In genomic region chr8:112170184-112170583, GRCm38 (mm10) we compare ENCODE assay signal across 33 mouse cellular contexts.
A peak's percentile ranks its signal among the peaks of the same experiment; 100 is the strongest.
DNase-seq lines count a peak whose midpoint lies in the region; ATAC-seq and TF ChIP-seq lines count a peak whose summit lies in the region.
"Had no signal": no experiment of that assay in that cellular context is flagged by ENCODE, and none has a peak within 500 bp of the region (broad histone marks: within the 10 kb centered on the region; RNA-seq: fewer than 3 reads in every experiment).

No protein-coding gene starts in this region.

- 100% methylated on average over 1 of the region's 1 CpGs for WGBS in midbrain, postnatal 0 days
- WGBS in midbrain, embryonic 10.5 days: 90% methylated on average over 1 of the region's 1 CpGs

- H3K4me2 ChIP-seq in midbrain, postnatal 0 days (ENCODE audit: low read depth, low read length, poor library complexity, severe bottlenecking): no peak overlapping the region
- H3K4me2 ChIP-seq: embryonic facial prominence, embryonic 13.5 days; heart, embryonic 12.5 days; hindbrain, embryonic 13.5 days; limb, embryonic 13.5 days; liver, embryonic 12.5 days; midbrain, embryonic 11.5 days; neural tube, embryonic 13.5 days had no signal

- H3K9me3 ChIP-seq in midbrain, postnatal 0 days (ENCODE audit: low read length): no peaks in the 10 kb centered on the region
- H3K9me3 ChIP-seq in midbrain, embryonic 10.5 days (replicated peaks): peaks cover 7% of the 10 kb centered on the region; the same call in 1 of the 2 replicates

- H3K27me3 ChIP-seq in midbrain, postnatal 0 days (ENCODE audit: insufficient read depth, low read length): no peaks in the 10 kb centered on the region
- H3K27me3 ChIP-seq in midbrain, embryonic 10.5 days (ENCODE audit: low read depth, poor library complexity, severe bottlenecking): no peaks in the 10 kb centered on the region
- H3K27me3 ChIP-seq: embryonic facial prominence, embryonic 13.5 days; heart, embryonic 12.5 days; hindbrain, embryonic 13.5 days; liver, embryonic 12.5 days; neural tube, embryonic 13.5 days had no signal

- no peak overlapping the region for H3K27ac ChIP-seq in gastrocnemius, adult 2 months
- H3K27ac ChIP-seq in midbrain, postnatal 0 days (ENCODE audit: low read depth, low read length): no peak overlapping the region
- H3K27ac ChIP-seq in midbrain, embryonic 10.5 days (replicated peaks): no peak overlapping the region
- H3K27ac ChIP-seq: embryonic facial prominence, embryonic 13.5 days; forebrain, embryonic 10.5 days; hindbrain, embryonic 13.5 days; left cerebral cortex, adult 2 months; limb, embryonic 13.5 days; liver, embryonic 12.5 days; neural tube, embryonic 13.5 days had no signal

- intact Hi-C loops in gastrocnemius, adult 2 months (cut with DNase I): no loop called here

- DNase-seq in gastrocnemius, adult 2 months: no peak
- no peak for DNase-seq in gastrocnemius, postnatal 10 days
- DNase-seq in midbrain, postnatal 0 days (ENCODE audit: low spot score): no peak
- no peak for DNase-seq in midbrain, embryonic 10.5 days (ENCODE audit: low spot score)
- DNase-seq in ES-CJ7 (ENCODE audit: low read depth, low spot score) (peak; percentile 59), ZHBTc4 (ENCODE audit: low read depth, low spot score) (peak; percentile 59)
- DNase-seq in kidney, adult 9 months: no peak
- DNase-seq: adrenal gland, postnatal 14 days; cerebellum, adult 11-12 months; cerebellum, postnatal 10 days; gastrocnemius, postnatal 25 days; heart, adult 11 months; heart, postnatal 4 days; kidney, adult 8-10 months; kidney, postnatal 10 days; lung, adult 18-20 months; lung, postnatal 14 days; thymus, adult 18-20 months; thymus, postnatal 36 days had no signal

- H3K4me3 ChIP-seq in gastrocnemius, adult 2 months: no peak overlapping the region
- no peak overlapping the region for H3K4me3 ChIP-seq in midbrain, postnatal 0 days (ENCODE audit: low read depth, low read length)
- H3K4me3 ChIP-seq in midbrain, embryonic 10.5 days: no peak overlapping the region
- H3K4me3 ChIP-seq: embryonic facial prominence, embryonic 13.5 days; forebrain, embryonic 10.5 days; heart, embryonic 12.5 days; hindbrain, embryonic 13.5 days; left cerebral cortex, adult 2 months; limb, embryonic 13.5 days; liver, embryonic 12.5 days; myocyte; neural tube, embryonic 13.5 days had no signal

- no peak for ATAC-seq in midbrain, postnatal 0 days (ENCODE audit: low FRiP score)
- ATAC-seq in megakaryocyte progenitor cell, adult 5-6 weeks (replicated peaks; ENCODE audit: poor library complexity): no peak
- ATAC-seq: forebrain, embryonic 16.5 days; intestine, embryonic 16.5 days; liver, embryonic 12.5 days; midbrain, embryonic 16.5 days had no signal

- TF ChIP-seq CTCF in gastrocnemius, adult 2 months (IDR thresholded peaks at IDR 0.05): peak; percentile 26; the same call in 1 of the 2 replicates
- peak; percentile 28; the same call in 1 of the 2 replicates for TF ChIP-seq CTCF in midbrain, postnatal 0 days (IDR thresholded peaks at IDR 0.05)

- H3K4me1 ChIP-seq in midbrain, postnatal 0 days (ENCODE audit: insufficient read depth, low read length): no peaks in the 10 kb centered on the region
- H3K4me1 ChIP-seq in midbrain, embryonic 10.5 days: peaks cover 3% of the 10 kb centered on the region; the same call in 1 of the 2 replicates
- H3K4me1 ChIP-seq: heart, embryonic 12.5 days; liver, embryonic 12.5 days had no signal

- H3K36me3 ChIP-seq in midbrain, postnatal 0 days (ENCODE audit: insufficient read depth, low read length): no peaks in the 10 kb centered on the region
- H3K36me3 ChIP-seq in midbrain, embryonic 10.5 days: no peaks in the 10 kb centered on the region
- H3K36me3 ChIP-seq: embryonic facial prominence, embryonic 13.5 days; forebrain, embryonic 10.5 days; heart, embryonic 12.5 days; hindbrain, embryonic 13.5 days; limb, embryonic 13.5 days; liver, embryonic 12.5 days; neural tube, embryonic 13.5 days had no signal

- no peak overlapping the region for H3K9ac ChIP-seq in midbrain, postnatal 0 days (replicated peaks; ENCODE audit: low read length, poor library complexity, severe bottlenecking)
- H3K9ac ChIP-seq: embryonic facial prominence, embryonic 13.5 days; heart, embryonic 12.5 days; hindbrain, embryonic 13.5 days; limb, embryonic 13.5 days; liver, embryonic 12.5 days; neural tube, embryonic 13.5 days had no signal

Comparison
In these comparisons a context has a peak if more than half of its experiments do, and no peak if none do; other contexts are left out.
1. DNase-seq: peak in ES-CJ7 (single experiment) and ZHBTc4 (single experiment); none in gastrocnemius, adult 2 months (single experiment), gastrocnemius, postnatal 10 days (single experiment), midbrain, postnatal 0 days (single experiment), midbrain, embryonic 10.5 days (single experiment) and kidney, adult 9 months (single experiment).